Mouse (Mus musculus) heart, postnatal 10 days (tissue): Measurements from ENCODE around the gene Hnf4a. TPM values are rescaled to one million over a fixed set of nuclear protein-coding genes. Genes with fewer than 3 reads are reported as not detected.
"Not testable (repeated sequence)": the region's sequence is repeated elsewhere in the genome, so short reads cannot be mapped to it uniquely, and the experiment has no call there.

Experiments used
- DNase-seq, 2 experiments: peaks; one replicate each; pipeline ENCODE4 v3.0.0; 2021
- intact Hi-C: fragments of 180-260 bp; cut with DNase I; formaldehyde crosslinking; loops from one replicate; pipeline ENCODE4 v1.15.1; 2025
- total RNA-seq, 2 experiments: library from RNA; stranded (reverse); gene quantifications; 2 replicates each; pipeline ENCODE4 v1.2.3; 2021

Gene Hnf4a
- not detected for total RNA-seq

DNA sequence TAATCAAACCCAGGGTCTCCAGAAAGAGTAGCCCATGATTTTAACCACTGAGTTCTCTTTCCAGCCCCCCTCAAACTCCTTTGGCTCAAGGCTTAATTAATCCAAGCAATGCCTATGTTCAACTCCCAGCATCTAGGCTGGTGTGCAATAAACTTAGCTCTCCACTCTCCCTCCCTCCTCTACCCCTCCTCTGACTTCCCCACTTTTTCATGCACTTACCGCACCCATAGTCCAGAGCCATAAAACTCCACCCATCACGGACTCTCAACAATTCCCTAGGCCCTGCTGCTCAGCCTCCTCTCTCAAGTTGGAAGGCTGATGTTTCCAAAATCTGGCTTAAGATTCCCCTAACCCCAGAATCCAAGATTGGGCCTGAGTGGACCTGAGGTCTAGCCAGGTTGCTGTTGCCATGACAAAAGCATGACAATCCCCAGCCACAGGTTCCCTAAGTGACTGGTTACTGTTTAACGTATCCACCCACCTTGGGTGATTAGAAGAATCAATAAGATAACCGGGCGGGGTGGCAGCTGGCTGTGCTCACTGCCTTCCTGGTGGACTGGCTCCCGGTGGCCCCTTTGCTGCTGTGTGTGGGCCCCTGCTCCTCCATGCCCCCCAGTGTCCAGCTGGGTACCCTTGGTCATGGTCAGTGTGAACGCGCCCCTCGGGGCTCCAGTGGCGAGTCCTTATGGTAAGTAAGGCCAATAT, at the start of gene Hnf4a:
Gene Hnf4a, plus strand, starts transcription at position 509 of the 705 bp plus-strand sequence.
- intact Hi-C loops, result no loop called here
- DNase-seq, result no peak

DNA sequence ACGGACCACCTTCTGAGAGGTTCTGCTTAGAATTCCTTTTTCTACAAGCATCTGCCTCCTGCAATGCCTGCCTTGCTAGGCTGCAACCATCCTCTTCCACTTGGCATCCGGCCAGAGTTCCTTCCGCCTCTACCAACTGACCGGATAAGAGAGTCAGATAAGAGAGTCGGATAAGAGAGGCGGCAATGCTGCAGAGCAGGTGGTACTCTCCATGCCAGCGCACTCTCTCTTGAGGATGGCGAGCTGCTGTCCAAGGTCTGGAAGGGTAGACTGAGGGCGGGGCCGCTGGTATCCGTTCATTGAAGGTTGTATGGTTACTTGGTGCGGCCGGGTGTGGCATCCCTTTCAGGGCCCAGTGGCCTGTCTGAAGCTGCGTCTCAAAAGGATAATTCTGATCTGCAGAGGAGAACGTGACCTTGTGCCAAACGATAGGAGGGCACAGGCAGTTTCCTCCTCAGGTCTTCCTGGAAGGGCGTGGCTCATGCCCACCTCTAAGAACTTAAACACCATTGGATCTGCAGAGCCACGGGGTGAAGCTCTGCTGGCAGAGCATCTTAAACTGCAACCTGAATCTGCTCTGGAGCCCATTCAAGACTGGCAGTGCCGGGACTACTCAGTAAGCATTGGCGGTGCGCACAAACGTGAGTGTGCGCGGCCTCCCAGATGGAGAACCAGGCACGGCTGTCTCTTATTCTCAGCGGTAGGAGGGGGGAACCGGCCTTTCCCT, 47.9 kb upstream of the Hnf4a start:
- DNase-seq, result peak; percentile 41 to 47

DNA sequence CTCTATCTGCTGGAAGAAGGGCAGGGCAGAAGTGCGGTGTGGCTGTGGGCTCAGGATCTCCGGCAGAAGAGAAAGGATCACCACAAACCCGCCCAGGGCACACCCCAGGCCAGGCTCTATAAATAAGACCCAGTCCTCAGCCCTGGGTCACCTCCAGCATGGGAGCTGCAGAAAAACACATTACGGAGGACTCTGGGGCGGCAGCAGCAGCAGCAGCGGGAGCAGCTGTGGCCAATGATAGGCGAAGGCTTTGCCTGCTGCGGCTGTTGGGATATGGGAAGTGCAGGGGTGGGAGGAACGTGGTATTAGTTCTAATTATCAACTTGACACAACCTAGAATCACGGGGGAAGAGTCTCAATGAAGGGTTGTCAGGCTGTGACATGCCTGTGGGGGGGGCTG, 47.2 kb upstream of the Hnf4a start:
- DNase-seq, result peak; percentile 44 to 48
- intact Hi-C loops, result loop anchor here (10.0 kb wide), 1 partner anchor 135 kb away; no protein-coding TSS in a partner anchor

More for the DNA sequence above, 47.9 kb upstream of the Hnf4a start:
- intact Hi-C loops, result loop anchor here (10.0 kb wide), 1 partner anchor 136 kb away; no protein-coding TSS in a partner anchor

DNA sequence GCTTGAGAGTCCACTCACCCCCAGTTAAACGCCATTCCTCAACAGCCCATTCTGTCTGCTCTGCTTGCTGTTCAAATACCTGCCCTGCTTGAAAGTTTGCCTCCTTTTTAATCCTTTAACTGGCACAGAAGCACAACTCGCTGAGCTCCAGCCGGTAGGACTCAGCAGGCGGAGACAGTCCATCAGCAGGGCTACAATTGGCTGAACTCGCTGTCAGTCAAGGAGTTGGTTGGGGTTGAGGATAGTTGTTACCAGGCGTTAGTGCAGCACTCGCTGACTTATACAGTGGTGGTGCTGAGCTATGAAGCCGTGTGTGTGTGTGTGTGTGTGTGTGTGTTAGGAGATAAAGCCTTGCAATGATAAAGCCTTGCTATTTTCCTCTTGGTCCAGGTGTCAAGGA, 46.0 kb upstream of the Hnf4a start:
- no peak for DNase-seq

DNA sequence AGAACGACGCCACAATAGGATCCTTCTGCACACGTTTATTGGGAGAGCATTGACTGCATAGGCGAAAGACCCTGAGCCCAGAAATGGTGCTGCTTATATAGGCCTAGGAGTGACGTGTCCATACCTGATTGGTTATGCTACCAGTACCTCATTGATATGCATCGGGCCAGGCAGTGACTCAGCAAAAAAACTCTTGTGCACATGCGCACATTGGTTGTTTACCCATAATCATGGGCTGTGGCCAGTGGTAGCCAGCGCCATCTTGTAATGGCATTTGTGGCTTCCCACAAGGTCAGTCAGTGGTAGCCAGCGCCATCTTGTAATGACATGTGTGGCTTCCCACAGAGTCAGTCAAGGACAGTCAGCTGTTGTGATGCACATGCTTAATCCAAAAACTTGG, 45.3 kb upstream of the Hnf4a start:
- intact Hi-C loops, DNase-seq: not testable (repeated sequence)

More for the DNA sequence above, 46.0 kb upstream of the Hnf4a start:
- intact Hi-C loops, result no loop called here

DNA sequence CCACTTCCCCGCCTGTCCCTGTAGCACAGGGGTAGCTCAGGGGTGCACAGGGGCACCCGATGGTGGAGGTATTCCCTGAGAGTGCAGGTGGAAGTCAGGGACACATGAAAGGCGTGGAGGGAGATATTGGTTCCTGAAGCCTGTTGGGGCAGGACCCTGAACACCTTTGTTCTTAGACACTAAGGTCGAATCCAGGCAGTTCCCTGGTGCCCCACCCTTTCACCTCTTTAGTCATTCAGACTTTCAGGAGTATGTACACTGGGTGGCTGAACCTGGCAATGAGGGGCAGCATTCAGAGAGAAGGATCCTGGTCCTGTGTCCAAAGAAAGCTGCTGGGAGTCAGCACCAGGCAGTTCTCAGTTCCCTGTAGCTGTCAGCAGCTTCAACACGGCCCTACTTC, 44.2 kb upstream of the Hnf4a start:
- intact Hi-C loops, result no loop called here
- no peak for DNase-seq

DNA sequence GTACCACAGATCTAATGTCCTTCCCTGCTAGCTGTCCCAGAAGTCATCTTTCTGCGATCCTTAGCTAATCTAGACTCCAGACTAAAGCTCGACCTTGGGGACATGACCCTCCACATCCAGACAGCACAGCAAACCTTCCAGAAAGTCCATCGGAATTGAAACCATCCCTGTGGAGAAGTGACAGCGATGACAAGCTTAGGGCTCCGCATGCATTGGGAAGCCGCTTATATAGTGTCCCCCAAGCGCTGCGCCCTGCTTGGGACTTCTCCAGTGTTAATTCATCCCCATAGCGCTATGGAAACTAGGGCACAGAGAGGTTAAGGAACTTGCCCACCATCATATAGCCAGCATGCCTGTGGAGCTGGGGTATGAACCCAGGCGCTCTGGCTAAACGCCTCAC, 43.8 kb upstream of the Hnf4a start:
- DNase-seq, result no peak
- intact Hi-C loops, result no loop called here

DNA sequence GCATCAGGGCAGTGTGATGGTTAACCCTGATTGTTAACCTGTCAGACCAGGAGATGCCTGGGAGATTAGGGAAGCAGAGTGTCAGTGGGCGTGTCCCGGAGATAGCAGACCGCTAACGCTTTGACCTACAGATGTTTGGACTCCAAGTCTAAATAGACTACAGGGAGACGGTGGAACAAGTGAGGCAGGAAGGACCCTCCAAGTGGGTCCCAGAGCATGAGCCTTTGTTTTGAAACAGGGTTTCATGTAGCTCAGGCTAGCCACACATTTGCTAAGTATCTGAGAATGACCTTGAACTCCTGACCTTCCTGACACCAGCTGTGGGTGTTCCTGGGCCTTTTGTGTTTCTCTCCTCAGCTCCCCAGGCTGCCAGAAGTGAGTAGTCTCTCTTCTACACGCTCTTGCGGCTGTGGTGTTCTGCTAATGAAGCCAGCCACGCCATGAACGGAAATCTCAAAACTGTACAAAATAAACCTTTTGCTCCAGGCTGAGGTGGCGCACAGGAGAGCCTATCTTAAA, 43.3 kb upstream of the Hnf4a start:
- DNase-seq, result no peak
- intact Hi-C loops, result no loop called here

DNA sequence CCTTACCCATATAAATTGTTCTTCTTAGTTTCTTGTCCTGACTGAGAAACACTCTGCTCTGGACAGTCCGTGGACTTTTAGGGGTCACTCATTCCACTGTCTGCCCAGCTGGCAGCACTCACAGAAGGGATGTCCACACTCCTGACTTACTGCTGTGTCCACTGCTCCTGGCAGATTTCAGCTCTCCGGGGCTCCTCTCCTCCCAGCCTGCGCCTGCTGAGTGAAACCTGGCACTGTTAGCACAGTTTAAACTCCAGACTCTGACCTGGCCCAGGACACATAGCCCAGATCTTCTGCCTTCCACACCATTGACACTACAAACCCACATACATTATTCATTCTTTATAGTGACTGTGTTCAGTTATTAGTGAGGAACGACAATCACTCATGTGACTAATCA, 42.6 kb upstream of the Hnf4a start:
- peak in 1 of 2 experiments; percentile 27 for DNase-seq
- intact Hi-C loops, result no loop called here

DNA sequence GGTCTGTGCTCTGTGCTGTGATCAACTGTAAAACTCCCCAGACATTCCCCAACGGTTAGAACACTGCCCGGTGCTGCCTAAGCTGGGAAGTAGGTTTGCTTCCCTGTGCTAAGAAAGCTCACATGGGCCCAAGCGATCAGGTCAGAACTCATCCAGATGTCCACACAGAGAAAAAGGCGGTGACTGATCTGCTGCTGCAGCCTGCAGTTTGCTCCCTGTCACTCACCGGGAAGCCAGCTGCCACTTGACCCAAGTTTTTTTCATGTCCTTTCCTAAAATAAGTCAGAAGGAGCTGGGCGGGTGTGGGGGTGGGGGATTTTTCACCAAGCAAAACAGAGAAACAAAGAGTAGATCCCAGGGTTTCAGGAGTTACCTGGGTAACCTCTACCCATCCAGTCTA, 42.0 kb upstream of the Hnf4a start:
- peak; percentile 38 to 54 for DNase-seq

DNA sequence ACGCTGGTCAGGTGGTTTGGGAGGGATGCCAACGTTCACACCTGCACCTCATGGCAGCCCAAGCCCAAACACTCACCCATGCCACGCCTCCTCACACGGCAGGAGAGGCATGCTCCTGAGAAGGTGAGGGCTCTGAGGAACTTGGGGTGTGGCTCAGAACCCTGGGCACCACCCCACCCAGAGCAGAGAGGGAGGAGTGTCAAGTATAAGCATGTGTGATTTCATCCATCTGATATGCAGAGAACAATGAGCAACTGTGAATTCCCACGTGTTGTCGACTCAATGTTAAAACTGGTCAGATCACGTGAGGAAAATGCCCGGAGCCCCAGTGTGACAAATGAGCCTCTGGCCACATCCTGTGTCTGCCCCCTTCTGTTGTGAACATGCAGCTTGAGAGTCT, 39.8 kb upstream of the Hnf4a start:
- intact Hi-C loops, result no loop called here

More for the DNA sequence above, 42.0 kb upstream of the Hnf4a start:
- intact Hi-C loops, result no loop called here

DNA sequence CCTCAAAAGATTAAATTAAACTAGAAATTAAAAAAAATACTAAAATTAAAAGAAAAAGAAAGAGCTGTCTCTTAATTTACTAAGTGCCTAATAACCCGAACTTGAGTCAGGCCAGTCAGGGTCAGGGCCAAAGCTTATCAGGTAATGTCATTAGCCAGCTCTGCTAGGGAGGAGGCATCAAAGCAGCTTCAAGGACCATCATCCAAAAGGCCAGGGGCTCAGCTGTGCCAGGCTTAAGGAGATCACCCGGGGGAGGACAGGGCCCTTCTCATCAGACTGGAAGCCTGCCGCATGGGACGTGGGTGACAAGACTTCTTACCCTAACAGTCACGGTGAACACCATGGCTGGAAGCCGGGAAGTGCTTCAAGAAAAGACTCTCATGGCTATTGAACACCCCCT, 39.0 kb upstream of the Hnf4a start:
- no peak for DNase-seq
- intact Hi-C loops, result no loop called here

More for the DNA sequence above, 39.8 kb upstream of the Hnf4a start:
- DNase-seq, result no peak

DNA sequence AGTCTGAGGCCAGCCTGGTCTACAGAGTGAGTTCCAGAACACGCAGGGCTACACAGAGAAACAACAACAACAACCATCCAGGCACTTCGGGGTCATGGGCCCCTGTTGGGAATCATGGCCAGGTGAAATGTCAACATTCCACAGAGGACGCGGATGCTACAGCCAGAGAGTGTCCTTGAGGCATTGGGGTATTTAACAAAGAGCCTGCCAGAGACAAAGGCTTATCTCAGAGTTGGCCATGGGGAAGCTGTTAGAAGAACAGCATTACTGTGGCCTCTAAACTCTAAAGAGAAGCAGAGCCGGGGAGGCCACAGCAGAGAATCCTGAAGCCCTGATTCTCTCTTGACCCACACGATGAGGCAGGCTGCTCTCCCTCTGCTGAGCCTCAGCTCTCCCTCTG, 37.7 kb upstream of the Hnf4a start:
- intact Hi-C loops, result no loop called here
- no peak for DNase-seq

DNA sequence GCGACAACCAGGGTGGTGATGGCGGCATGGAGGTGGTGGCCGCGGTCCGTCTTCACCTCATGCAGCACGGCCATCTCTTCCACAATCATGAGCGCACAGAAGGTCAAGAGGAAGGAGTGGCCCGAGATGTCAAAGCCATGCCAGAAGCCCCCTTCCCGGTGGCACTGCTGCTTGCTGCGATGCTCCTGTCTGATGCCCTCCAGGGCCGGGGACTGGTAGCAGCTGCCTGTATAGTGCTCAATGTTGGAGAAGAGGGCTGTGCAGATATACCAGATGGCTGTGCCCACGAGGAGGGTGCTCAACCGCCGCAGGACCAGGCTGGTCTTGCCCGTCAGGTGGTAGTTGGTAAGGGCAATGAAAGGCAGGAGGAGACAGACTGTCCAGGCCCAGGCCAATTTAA, 36.9 kb upstream of the Hnf4a start:
- intact Hi-C loops, result no loop called here
- no peak for DNase-seq

DNA sequence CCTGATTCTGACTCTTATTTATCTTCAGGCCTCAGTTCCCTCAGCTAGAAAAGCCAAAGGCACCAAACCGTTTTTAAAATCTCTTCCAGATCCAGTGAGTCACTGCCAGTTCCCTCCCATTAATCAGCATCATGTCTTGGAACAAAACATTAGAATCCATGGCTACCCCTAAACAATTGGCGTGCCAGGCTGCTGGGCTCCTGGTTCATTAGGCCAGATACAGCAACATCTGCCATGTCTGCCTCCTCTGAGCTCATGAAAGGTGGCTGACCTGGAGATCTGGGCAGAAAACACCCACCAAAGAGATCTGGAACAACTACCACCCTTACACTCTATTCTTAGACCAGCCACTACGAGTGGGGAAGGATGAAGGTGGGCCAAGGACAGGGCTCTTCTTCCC, 35.5 kb upstream of the Hnf4a start:
- intact Hi-C loops, result no loop called here
- DNase-seq, result peak; percentile 56 to 74

DNA sequence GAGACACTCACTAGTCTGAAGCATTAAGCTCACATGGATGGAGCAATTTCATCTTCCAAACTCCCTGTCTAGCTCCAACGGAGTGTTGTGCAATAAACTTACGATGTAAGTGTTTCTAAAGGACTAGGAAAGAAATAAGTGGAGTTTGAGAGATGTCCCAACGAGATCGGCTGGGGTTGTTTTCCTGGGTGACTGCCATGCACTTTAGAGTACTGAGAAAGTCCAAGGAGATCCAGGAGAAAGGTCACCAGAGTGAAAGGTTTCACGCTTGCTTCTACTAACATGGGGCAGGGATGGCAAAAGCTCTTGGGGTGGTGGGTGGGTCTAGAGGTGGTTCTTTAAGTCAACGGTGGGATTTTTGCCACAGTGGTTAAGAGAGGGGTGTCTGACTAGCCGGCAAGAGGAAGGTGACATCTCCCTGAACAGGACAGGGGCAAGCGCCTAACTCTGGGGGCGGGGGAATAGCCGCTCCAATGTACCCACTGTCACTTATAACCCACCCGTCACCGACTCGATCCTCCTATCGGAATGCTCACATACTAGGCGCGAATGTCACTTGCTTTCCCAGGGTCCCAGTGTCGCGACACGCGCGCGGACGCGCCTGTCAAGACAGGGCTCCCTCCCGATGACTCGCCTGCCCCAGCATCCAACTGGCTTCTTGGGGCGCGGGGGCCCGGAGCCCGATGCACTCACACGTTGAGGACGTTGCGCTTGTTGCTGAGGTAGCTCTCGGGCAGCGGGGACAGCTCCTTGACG, 34.7 kb upstream of the Hnf4a start:
- peak; percentile 51 to 54 for DNase-seq
- intact Hi-C loops, result loop anchor here (1.0 to 2.0 kb wide), 2 partner anchors 19 to 53 kb away; no protein-coding TSS in a partner anchor

DNA sequence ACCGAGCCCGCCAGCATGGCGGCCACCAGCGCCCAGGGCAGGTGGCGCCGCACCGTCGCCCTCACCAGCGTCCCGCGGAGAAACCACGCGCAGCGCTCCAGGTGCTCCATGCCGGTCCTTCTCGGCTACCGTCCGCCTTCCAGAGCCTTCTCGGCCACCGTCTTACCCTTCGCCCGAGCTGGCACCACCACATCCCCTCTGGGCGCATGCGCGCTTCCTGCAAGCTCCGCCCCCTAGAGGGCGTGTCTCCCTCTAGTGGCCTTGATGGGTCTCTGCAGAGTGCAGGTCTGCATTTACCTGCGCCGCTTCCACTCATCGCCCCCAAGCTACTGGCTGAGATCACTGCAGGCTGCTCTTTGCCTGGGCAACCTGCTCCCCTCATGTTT, 34.1 kb upstream of the Hnf4a start, which contains the start of gene Fitm2:
Gene Fitm2, minus strand, starts transcription at position 164 of the 386 bp plus-strand sequence.
- intact Hi-C loops, result loop anchor here (1.0 to 2.0 kb wide), 2 partner anchors 20 to 53 kb away; no protein-coding TSS in a partner anchor
- peak; percentile 95 to 96 for DNase-seq

DNA sequence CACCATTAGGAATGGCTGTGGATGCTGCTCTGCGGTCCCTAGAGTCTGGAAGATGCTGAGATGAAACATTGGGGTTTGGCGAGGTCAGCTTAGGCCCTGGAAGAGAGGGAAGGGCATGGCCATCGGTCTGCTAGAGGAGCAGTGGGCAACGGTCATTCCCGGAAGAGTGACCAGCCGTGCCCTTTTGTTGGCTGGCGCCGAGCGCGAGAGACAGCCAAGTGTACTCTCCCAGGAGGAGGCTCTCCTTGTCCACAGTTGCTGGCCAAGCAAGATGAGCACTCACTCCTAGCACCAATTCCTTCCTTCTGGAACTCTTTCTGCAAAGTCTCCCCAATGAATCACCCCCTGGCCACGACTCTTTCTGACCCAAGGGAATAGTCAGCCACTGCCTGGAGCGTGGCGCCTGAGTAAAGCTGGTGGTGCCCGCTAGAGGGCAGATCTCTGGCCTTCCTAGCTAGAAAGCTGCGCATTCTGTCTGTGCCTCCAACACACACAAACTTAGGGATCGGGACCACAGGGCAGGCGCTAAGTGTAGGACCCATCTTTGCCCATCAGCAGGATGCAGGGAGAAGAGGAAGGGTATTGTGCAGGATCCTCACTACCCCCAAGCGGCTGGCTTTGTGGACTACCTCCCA, 26.3 kb upstream of the Hnf4a start:
- intact Hi-C loops, result no loop called here

DNA sequence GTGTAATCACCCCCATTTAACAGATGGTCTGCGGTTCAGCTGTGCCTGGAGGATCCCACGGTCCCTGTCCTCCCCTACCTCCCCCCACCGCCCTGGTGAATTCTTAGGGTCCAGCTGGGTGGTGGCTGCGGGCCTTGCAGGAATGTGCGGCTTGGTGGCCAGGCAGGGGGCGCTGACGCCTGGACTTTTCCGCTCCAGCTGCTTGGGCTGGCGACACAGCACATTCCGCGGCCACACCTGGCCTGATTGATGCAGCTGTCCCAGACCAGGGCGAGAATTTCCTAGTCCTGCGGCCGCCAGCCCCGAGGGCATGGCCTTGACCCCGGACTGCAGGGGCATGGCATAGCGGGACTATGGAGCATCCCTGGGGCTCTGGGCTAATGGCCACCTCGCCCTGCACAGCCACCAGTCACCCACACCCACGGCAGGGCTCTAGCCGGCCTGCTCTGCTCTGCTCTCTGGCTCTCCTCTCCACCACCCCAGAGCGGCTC, 25.0 kb upstream of the Hnf4a start:
- intact Hi-C loops, result no loop called here
- peak in 1 of 2 experiments; percentile 13 for DNase-seq

More for the DNA sequence above, 26.3 kb upstream of the Hnf4a start:
- DNase-seq, result peak in 1 of 2 experiments; percentile 21

DNA sequence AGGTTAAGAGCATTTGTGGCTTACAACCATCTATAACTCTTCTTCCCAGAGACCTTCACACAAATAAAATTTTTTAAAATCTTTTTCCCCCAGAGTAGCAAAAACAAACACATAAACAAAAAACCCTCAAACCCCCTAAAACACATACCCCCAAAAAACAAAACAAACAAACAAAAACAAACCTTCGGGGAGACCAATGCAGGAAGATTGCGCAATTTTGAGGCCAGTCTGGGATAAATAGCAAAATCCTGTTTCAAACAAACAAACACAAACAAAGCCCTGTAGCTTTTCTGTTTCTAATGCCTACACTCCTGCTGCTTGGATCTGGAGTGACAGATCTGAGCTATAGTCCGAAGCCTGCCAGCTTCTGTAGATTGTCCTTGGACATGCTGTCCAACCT, 19.2 kb upstream of the Hnf4a start:
- intact Hi-C loops, result no loop called here
- DNase-seq, result no peak
